Mouse (Mus musculus): ENCODE results near the gene Cops7b.
"Not testable (repeated sequence)": the region's sequence is repeated elsewhere in the genome, so short reads cannot be mapped to it uniquely, and the experiment has no call there.

Cops7b gene

GRCm38 (mm10) chr1:86582451-86583096 lies at the start of gene Cops7b, which contains the start of gene Pde6d:
TSS of gene Cops7b (plus strand) at chr1:86582904.
TSS of gene Pde6d (minus strand) at chr1:86582629.
- DNase-seq (ENCODE audit: low read depth, low spot score), result peak; percentile 95

- peak; percentile 49 for DNase-seq (ENCODE audit: low read depth, low spot score)
Observed at GRCm38 (mm10) chr1:86533411-86534130, 49.1 kb upstream of the Cops7b start.

GRCm38 (mm10) chr1:86538383-86538782 lies 44.3 kb upstream of the Cops7b start:
- peak; percentile 30 for DNase-seq (ENCODE audit: low read depth, low spot score)

- DNase-seq (ENCODE audit: low read depth, low spot score), result not testable (repeated sequence)
Observed at GRCm38 (mm10) chr1:86539583-86539982, 43.1 kb upstream of the Cops7b start.

- no peak for DNase-seq (ENCODE audit: low read depth, low spot score)
Observed at GRCm38 (mm10) chr1:86542584-86542983, 40.1 kb upstream of the Cops7b start.

GRCm38 (mm10) chr1:86546797-86547196 lies 35.9 kb upstream of the Cops7b start:
- DNase-seq (ENCODE audit: low read depth, low spot score), result no peak

- DNase-seq (ENCODE audit: low read depth, low spot score), result no peak
Observed at GRCm38 (mm10) chr1:86551299-86551698, 31.4 kb upstream of the Cops7b start.

GRCm38 (mm10) chr1:86551877-86552276 lies 30.8 kb upstream of the Cops7b start:
- no peak for DNase-seq (ENCODE audit: low read depth, low spot score)

GRCm38 (mm10) chr1:86555665-86556064 lies 27.0 kb upstream of the Cops7b start:
- DNase-seq (ENCODE audit: low read depth, low spot score), result no peak

GRCm38 (mm10) chr1:86557872-86558271 lies 24.8 kb upstream of the Cops7b start:
- no peak for DNase-seq (ENCODE audit: low read depth, low spot score)

GRCm38 (mm10) chr1:86559232-86559631 lies 23.5 kb upstream of the Cops7b start:
- DNase-seq (ENCODE audit: low read depth, low spot score), result no peak

- DNase-seq (ENCODE audit: low read depth, low spot score), result no peak
Observed at GRCm38 (mm10) chr1:86562663-86563062, 20.0 kb upstream of the Cops7b start.

- DNase-seq (ENCODE audit: low read depth, low spot score), result no peak
Observed at GRCm38 (mm10) chr1:86568409-86568808, 14.3 kb upstream of the Cops7b start.

- no peak for DNase-seq (ENCODE audit: low read depth, low spot score)
Observed at GRCm38 (mm10) chr1:86569292-86569860, 13.3 kb upstream of the Cops7b start.

GRCm38 (mm10) chr1:86571381-86571780 lies 11.3 kb upstream of the Cops7b start:
- DNase-seq (ENCODE audit: low read depth, low spot score), result no peak

GRCm38 (mm10) chr1:86571941-86572340 lies 10.8 kb upstream of the Cops7b start:
- no peak for DNase-seq (ENCODE audit: low read depth, low spot score)

GRCm38 (mm10) chr1:86580426-86580825 lies 2.3 kb upstream of the Cops7b start:
- DNase-seq (ENCODE audit: low read depth, low spot score), result peak; percentile 55

GRCm38 (mm10) chr1:86581692-86582450 lies 833 bp upstream of the Cops7b start:
- DNase-seq (ENCODE audit: low read depth, low spot score), result no peak

- DNase-seq (ENCODE audit: low read depth, low spot score), result no peak
Observed at GRCm38 (mm10) chr1:86583709-86584108, 1.0 kb downstream of the Cops7b start.

GRCm38 (mm10) chr1:86586992-86587391 lies 4.3 kb downstream of the Cops7b start:
- DNase-seq (ENCODE audit: low read depth, low spot score), result peak; percentile 82

GRCm38 (mm10) chr1:86594539-86594938 lies 11.8 kb downstream of the Cops7b start:
- DNase-seq (ENCODE audit: low read depth, low spot score), result peak; percentile 31

GRCm38 (mm10) chr1:86595315-86595714 lies 12.6 kb downstream of the Cops7b start:
- DNase-seq (ENCODE audit: low read depth, low spot score), result no peak
